Mouse (Mus musculus): ENCODE results near the gene Fam118b. TPM values are rescaled to one million over a fixed set of nuclear protein-coding genes. Genes with fewer than 3 reads are reported as not detected.

Gene Fam118b
- total RNA-seq, 2 experiments from 2014 or later, result 15.0 to 15.9 TPM

DNA sequence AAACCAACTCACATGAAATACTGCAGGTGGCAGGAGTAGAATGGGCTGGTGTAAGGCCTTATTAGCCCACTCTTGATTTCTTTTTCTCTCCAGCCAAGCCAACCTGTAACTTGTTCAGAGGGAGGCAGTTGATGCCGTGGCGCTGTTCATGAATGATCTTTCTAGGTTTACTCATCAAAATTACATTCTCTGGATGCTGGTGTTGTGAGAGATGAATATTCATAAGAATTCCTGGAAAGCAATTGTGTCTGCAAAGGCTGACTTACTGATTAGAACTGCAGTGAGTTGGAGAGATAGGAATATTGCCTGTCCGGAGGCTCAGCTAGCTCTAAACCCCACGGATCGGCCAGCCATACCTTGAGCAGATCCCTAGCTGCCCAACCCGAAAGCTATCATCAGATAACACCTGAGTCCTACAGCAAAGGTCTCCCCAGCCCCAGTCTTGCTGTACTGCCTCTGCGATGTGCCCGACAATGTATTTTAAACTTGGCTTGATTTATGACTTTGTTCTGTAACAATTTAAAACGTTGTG is 67.0 kb downstream of the Fam118b start:
- no peak for DNase-seq (ENCODE audit: low spot score)
- intact Hi-C loops (cut with DNase I), result loop anchor here (10.0 kb wide), 1 partner anchor 344 kb away; no protein-coding TSS in a partner anchor

DNA sequence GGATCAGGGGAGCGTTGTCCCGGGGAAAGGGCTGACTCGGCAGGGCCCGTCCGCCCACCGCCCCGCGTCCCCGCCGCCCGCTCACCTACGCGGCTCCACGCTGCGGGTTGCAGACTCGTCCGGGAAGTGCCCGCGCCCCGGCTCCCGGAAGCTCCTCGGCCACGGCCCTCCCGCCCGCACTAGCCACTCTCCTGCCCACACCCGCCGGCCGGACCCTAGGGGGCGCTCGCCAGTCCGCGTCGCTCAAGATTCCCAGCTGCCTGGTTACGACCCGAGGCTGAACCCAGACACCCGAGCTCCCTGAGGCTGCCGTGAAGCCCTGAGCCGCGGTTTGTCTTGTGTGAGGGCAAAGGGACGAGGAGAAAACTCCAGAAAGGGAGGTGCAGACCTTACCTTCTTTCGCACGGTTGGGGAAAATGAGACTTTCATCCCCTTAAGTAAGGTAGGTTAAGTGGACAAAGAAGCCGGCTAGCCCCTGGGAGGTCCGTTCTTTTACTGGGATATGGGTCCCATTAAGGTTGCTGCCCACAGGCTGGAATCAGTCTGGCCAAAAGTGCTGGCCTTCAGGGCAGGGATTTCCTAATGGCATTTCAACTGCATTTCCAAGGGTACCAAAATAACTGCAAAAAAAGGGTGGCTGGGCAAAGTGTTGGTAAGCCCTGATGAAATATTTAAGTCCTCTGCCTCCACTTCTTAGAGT is 67.7 kb downstream of the Fam118b start, which contains the start of the genes Srpr and Tirap:
Gene Srpr (plus strand): TSS at position 404 of the 700 bp plus-strand sequence.
Gene Tirap (minus strand): TSS at position 520 of the 700 bp plus-strand sequence.
- peak; percentile 85 for DNase-seq (ENCODE audit: low spot score)
- intact Hi-C loops (cut with DNase I), result loop anchor here (10.0 kb wide), 1 partner anchor 345 kb away; no protein-coding TSS in a partner anchor

- no peak for DNase-seq (ENCODE audit: low spot score)
- intact Hi-C loops (cut with DNase I), result no loop called here
Observed at GRCm38 (mm10) chr9:35198945-35199771, 68.4 kb downstream of the Fam118b start.

GRCm38 (mm10) chr9:35198351-35198750 is 69.3 kb downstream of the Fam118b start:
- intact Hi-C loops (cut with DNase I), result no loop called here
- DNase-seq (ENCODE audit: low spot score), result no peak

- no peak for DNase-seq (ENCODE audit: low spot score)
- intact Hi-C loops (cut with DNase I), result no loop called here
Observed at GRCm38 (mm10) chr9:35197625-35198024, 70.0 kb downstream of the Fam118b start.

DNA sequence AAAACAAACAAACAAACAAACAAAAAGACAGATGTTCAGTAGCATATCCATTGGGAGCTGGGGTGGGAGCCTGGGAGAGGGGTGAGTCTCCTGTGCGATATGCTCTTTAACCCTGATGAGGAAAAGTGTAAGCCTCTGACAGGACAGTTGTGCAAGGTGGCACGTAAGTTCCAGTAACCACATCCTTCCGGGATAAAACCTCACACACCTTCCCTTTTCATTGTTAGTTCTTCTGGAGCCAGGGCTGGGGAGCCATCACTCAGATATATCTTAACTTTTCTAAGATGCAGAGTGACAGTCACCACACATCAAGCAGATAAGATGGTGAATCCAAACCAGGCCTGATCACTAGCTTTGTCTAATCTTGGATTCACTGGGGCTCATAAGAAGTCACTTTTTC is 73.6 kb downstream of the Fam118b start:
- no peak for DNase-seq (ENCODE audit: low spot score)
- intact Hi-C loops (cut with DNase I), result no loop called here

DNA sequence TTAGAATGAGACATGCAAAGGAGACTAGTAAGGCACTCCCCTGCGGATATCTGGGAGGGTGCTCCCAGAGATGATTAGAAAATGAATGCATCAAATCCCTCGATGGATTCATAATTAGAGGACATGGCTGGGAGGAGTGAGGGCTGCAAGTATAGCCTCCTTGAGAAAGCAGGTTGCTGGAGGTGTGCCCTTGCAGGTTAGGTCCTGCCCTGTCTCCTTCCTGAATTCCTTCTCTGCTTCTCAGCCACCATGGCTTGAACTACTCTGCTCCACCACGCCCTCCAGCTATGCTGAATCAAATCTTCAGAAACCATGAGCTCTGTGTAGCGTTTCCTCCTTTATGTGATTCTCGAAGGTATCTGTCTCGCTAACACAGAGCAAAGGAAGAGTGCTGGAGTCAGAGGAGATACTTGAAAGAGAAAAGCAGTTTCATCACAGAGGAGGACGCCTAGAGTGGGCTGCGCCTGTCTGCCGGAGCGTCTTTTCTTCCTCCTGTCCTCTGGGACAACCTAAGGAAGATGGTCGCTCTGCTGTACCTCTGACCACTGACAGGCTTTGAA is 74.5 kb downstream of the Fam118b start:
- no peak for DNase-seq (ENCODE audit: low spot score)
- intact Hi-C loops (cut with DNase I), result no loop called here

DNA sequence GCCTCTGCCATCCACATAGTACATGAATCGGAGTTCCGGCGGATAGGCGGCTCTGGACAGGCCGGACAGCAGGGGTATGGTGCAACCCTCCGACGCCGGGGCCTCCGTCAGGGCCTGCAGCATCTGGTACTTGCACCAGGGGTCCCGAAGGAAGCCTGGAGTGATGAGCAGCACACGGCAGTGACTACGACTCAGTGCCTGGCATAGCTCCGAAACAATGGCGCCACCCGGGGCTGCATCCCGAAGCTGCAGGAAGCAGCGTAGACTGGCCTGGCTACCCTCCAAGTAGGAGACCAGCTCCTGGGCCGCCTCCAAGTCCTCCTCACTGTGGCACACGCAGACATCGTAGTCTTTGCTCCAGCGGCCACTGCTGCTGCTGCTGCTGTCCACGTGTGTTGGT is 78.9 kb downstream of the Fam118b start:
- no peak for DNase-seq (ENCODE audit: low spot score)
- intact Hi-C loops (cut with DNase I), result no loop called here

GRCm38 (mm10) chr9:35187351-35187903 is 80.2 kb downstream of the Fam118b start:
- intact Hi-C loops (cut with DNase I), result no loop called here
- DNase-seq (ENCODE audit: low spot score), result no peak

GRCm38 (mm10) chr9:35186430-35186829 is 81.2 kb downstream of the Fam118b start:
- intact Hi-C loops (cut with DNase I), result no loop called here
- DNase-seq (ENCODE audit: low spot score), result no peak

- DNase-seq (ENCODE audit: low spot score), result no peak
- intact Hi-C loops (cut with DNase I), result no loop called here
Observed at GRCm38 (mm10) chr9:35183359-35183758, 84.2 kb downstream of the Fam118b start.

GRCm38 (mm10) chr9:35182832-35183231 is 84.8 kb downstream of the Fam118b start:
- DNase-seq (ENCODE audit: low spot score), result no peak
- intact Hi-C loops (cut with DNase I), result no loop called here

GRCm38 (mm10) chr9:35176124-35176659 is 91.4 kb downstream of the Fam118b start:
- DNase-seq (ENCODE audit: low spot score), result no peak
- intact Hi-C loops (cut with DNase I), result loop anchor here (5.0 kb wide), 1 partner anchor 36 kb away; the partner anchor contains the start of gene Foxred1

DNA sequence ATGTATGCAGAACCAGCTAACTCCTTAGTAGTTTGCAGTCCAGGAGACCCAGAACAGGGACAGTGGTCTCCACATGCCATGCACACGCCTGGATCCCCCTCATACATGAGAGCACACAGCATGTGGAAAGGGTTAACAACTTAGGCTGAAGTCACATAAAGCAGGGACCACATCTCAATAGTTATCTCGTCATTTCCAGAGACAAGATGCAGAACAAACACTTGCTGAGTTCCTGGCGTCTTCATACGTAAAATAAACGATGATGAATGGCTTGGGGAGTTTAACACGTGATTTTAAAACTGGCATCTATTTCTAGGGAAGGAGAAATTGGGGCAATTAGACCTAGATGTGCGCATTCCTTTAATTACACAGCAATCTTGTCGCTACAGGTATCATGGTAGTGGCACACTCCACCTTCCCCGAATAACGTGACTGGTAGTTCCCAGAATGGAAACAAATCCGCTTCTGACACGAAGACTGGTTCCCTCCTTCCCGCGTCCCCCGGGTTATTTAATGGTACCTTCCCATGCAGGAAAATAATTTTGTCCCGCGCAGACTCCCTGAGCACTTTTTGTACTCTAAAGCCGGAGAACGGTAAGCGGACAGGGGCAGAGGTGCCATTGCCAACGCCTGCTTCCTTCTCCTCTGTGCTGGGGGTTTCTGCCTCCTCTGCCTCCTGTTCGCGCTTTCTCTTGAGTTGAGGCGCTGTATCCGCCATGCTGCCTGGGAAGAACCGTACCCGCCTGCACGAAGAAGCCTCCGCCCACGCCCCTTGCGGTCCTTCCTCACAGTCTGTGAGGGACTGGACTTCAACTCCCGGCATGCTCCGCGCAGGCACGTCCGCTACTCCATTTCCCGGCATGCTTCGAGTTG is 92.1 kb downstream of the Fam118b start, which contains the start of gene Dcps:
Gene Dcps (minus strand): TSS at position 811 of the 873 bp plus-strand sequence.
- DNase-seq (ENCODE audit: low spot score), result peak; percentile 83
- intact Hi-C loops (cut with DNase I), result loop anchor here (5.0 kb wide), 1 partner anchor 37 kb away; the partner anchor contains the start of gene Foxred1

DNA sequence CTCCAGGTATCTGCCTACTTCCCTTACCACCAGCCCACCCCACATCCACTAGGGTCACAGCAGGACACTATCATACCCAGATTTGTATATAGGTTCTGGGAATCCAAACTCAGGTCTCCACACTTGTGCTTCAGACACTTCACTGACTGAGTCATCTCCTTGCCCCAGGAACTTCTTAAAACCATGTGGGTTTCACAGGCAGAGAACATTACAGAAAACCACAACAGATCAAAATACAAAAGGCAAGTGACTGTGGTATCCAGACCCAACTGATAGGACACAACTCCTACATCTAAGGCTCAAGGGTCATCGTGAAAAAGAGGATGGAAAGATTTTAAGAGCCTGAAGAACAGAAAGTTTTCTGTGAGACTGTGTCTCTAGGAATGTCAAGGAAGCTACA is 94.3 kb downstream of the Fam118b start:
- DNase-seq (ENCODE audit: low spot score), result no peak
- intact Hi-C loops (cut with DNase I), result no loop called here

- intact Hi-C loops (cut with DNase I), result no loop called here
- no peak for DNase-seq (ENCODE audit: low spot score)
Observed at GRCm38 (mm10) chr9:35170071-35170470, 97.5 kb downstream of the Fam118b start.
